Mouse (Mus musculus) heart, adult 2 months (tissue): ENCODE measurements around the gene Gm42791.

Experiments
- CTCF ChIP-seq: fragments of 200-600 bp; IDR thresholded peaks from 2 replicates; pipeline ENCODE4 v1.8.1; 2022; ENCODE audit warnings: antibody characterized with exemption, mild to moderate bottlenecking, moderate library complexity
- EP300 ChIP-seq: fragments of 200-500 bp; IDR thresholded peaks from 2 replicates; pipeline ENCODE4 v1.6.1; 2011; ENCODE audit warnings: low read depth, low read length, control low read depth; ENCODE audit not compliant: insufficient read depth

DNA sequence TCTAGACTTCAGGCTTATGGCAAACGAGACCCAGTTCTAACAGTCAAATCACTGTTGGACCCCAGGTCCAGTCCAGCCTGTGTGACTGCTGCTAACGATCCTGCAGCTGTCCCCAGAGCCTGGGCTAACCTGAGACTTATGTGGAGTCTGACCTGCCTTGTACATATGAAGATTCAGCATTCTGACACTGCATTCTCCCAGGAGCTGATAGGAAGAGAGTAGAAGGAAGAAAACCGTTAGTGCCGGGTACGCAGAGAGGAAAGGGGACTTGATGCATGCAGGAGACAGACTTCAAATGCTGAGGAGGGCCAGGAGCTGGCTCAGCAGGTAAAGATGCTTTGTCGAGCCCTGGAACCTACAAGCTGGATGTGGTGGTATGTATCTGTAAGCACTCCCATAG, 59.1 kb downstream of the Gm42791 start:
- TF ChIP-seq CTCF (no peak), EP300 (no peak)
